Mouse (Mus musculus): ENCODE results near the gene Slc23a3. TPM values are rescaled to one million over a fixed set of nuclear protein-coding genes. Genes with fewer than 3 reads are reported as not detected.

Gene Slc23a3
- total and polyA plus RNA-seq, 3 experiments: not detected

GRCm38 (mm10) chr1:75160256-75160617, 26.5 kb upstream of the Slc23a3 start:
- no peak overlapping the region for H3K27ac ChIP-seq (ENCODE audit: insufficient read depth, low read depth)

GRCm38 (mm10) chr1:75159540-75160255, 26.0 kb upstream of the Slc23a3 start:
- Histone ChIP-seq H3K4me3 (replicated peaks in 1 of 3; ENCODE audit: low read depth in 2 of 3, low read length in 2 of 3, poor library complexity in 1 of 3) (no peak overlapping the region), H3K36me3 (replicated peaks in 1 of 2; ENCODE audit: control insufficient read depth in 1 of 2, insufficient read depth in 1 of 2, low read length in 1 of 2) (no peaks in the 10 kb centered on the region), H3K9ac (ENCODE audit: insufficient read depth, low read depth) (no peak overlapping the region), H3K4me1 (ENCODE audit: control insufficient read depth in 1 of 2, insufficient read depth in 2 of 2) (no peaks in the 10 kb centered on the region), H3K9me3 (replicated peaks; ENCODE audit: low read length) (no peaks in the 10 kb centered on the region), H3K79me2 (replicated peaks; ENCODE audit: control insufficient read depth, extremely low read depth, insufficient read depth, poor library complexity, severe bottlenecking) (no peaks in the 10 kb centered on the region), H3K4me2 (ENCODE audit: insufficient read depth, low read depth, poor library complexity, severe bottlenecking) (no peak overlapping the region), H3K27ac (ENCODE audit: insufficient read depth, low read depth) (no peak overlapping the region), H3K27me3 (replicated peaks) (no peaks in the 10 kb centered on the region)
- dilution Hi-C loops (cut with MboI; ENCODE audit: extremely low pct_ligation_motif_present, extremely low pct_unique_long_range_greater_than_20kb, low sequenced_read_pairs) (no loop called here), in situ Hi-C loops (cut with MboI; ENCODE audit: low pct_ligation_motif_present, low pct_unique_long_range_greater_than_20kb, low sequenced_read_pairs) (no loop called here)
- TF ChIP-seq SMC3 (IDR thresholded peaks at IDR 0.05; ENCODE audit: low read depth, low read length): no peak
- no peak for TF ChIP-seq MYC (IDR thresholded peaks at IDR 0.05; ENCODE audit: low read depth, low read length)
- TF ChIP-seq JUND (conservative IDR thresholded peaks at IDR 0.05; ENCODE audit: low read depth, low read length): no peak
- TF ChIP-seq TBP (conservative IDR thresholded peaks at IDR 0.05; ENCODE audit: low read depth, low read length): no peak
- TF ChIP-seq MXI1 (IDR thresholded peaks at IDR 0.05; ENCODE audit: low read depth, low read length): no peak
- TF ChIP-seq CTCF (conservative IDR thresholded peaks at IDR 0.05 in 1 of 2, IDR thresholded peaks at IDR 0.05 in 1 of 2; ENCODE audit: low read depth in 2 of 2, low read length in 2 of 2): no peak
- TF ChIP-seq ZNF384 (IDR thresholded peaks at IDR 0.05; ENCODE audit: low read depth, low read length): no peak
- TF ChIP-seq MEF2A (IDR thresholded peaks at IDR 0.05; ENCODE audit: borderline replicate concordance, low read depth, low read length): no peak
- no peak for TF ChIP-seq EP300 (IDR thresholded peaks at IDR 0.05; ENCODE audit: low read length)
- no peak for TF ChIP-seq KAT2A (IDR thresholded peaks at IDR 0.05; ENCODE audit: insufficient replicate concordance, low read length)
- no peak for DNase-seq (ENCODE audit: extremely low read depth)

More at GRCm38 (mm10) chr1:75160256-75160617, 26.5 kb upstream of the Slc23a3 start:
- in situ Hi-C loops (cut with MboI; ENCODE audit: low pct_ligation_motif_present, low pct_unique_long_range_greater_than_20kb, low sequenced_read_pairs): no loop called here
- Histone ChIP-seq H3K9ac (ENCODE audit: insufficient read depth, low read depth) (no peak overlapping the region), H3K79me2 (replicated peaks; ENCODE audit: control insufficient read depth, extremely low read depth, insufficient read depth, poor library complexity, severe bottlenecking) (no peaks in the 10 kb centered on the region), H3K4me3 (replicated peaks in 1 of 3; ENCODE audit: low read depth in 2 of 3, low read length in 2 of 3, poor library complexity in 1 of 3) (no peak overlapping the region), H3K4me2 (ENCODE audit: insufficient read depth, low read depth, poor library complexity, severe bottlenecking) (no peak overlapping the region), H3K27me3 (replicated peaks) (no peaks in the 10 kb centered on the region), H3K36me3 (replicated peaks in 1 of 2; ENCODE audit: control insufficient read depth in 1 of 2, insufficient read depth in 1 of 2, low read length in 1 of 2) (no peaks in the 10 kb centered on the region), H3K4me1 (ENCODE audit: control insufficient read depth in 1 of 2, insufficient read depth in 2 of 2) (no peaks in the 10 kb centered on the region), H3K9me3 (replicated peaks; ENCODE audit: low read length) (no peaks in the 10 kb centered on the region)
- TF ChIP-seq E2F4 (IDR thresholded peaks at IDR 0.05; ENCODE audit: insufficient replicate concordance, low read depth, low read length) (no peak), KAT2A (IDR thresholded peaks at IDR 0.05; ENCODE audit: insufficient replicate concordance, low read length) (no peak), MEF2A (IDR thresholded peaks at IDR 0.05; ENCODE audit: borderline replicate concordance, low read depth, low read length) (no peak), TBP (conservative IDR thresholded peaks at IDR 0.05; ENCODE audit: low read depth, low read length) (no peak), JUND (conservative IDR thresholded peaks at IDR 0.05; ENCODE audit: low read depth, low read length) (no peak), JUN (IDR thresholded peaks at IDR 0.05; ENCODE audit: insufficient read depth, low read depth, low read length) (no peak), NRF1 (IDR thresholded peaks at IDR 0.05; ENCODE audit: low read depth, low read length) (no peak), ZC3H11A (IDR thresholded peaks at IDR 0.05; ENCODE audit: low read depth, low read length) (no peak), UBTF (IDR thresholded peaks at IDR 0.05; ENCODE audit: low read depth, low read length) (no peak), RAD21 (IDR thresholded peaks at IDR 0.05; ENCODE audit: low read depth, low read length) (no peak), PAX5 (IDR thresholded peaks at IDR 0.05; ENCODE audit: low read length) (no peak), BHLHE40 (IDR thresholded peaks at IDR 0.05; ENCODE audit: low read depth, low read length) (no peak), SIN3A (IDR thresholded peaks at IDR 0.05; ENCODE audit: low read length) (no peak), MAX (IDR thresholded peaks at IDR 0.05; ENCODE audit: low read length) (no peak), ZKSCAN1 (IDR thresholded peaks at IDR 0.05; ENCODE audit: borderline replicate concordance, low read depth, low read length) (no peak), USF2 (conservative IDR thresholded peaks at IDR 0.05; ENCODE audit: low read depth, low read length) (no peak), USF1 (IDR thresholded peaks at IDR 0.05; ENCODE audit: low read depth, low read length) (no peak), GABPA (IDR thresholded peaks at IDR 0.05; ENCODE audit: insufficient replicate concordance, low read depth, low read length) (no peak), SMC3 (IDR thresholded peaks at IDR 0.05; ENCODE audit: low read depth, low read length) (no peak), NELFE (IDR thresholded peaks at IDR 0.05; ENCODE audit: low read depth, low read length) (no peak)
- DNase-seq (ENCODE audit: extremely low read depth): no peak
- dilution Hi-C loops (cut with MboI; ENCODE audit: extremely low pct_ligation_motif_present, extremely low pct_unique_long_range_greater_than_20kb, low sequenced_read_pairs): no loop called here
